Mouse (Mus musculus) brown adipose tissue, adult 24 weeks (tissue): Measurements from ENCODE around the gene Cltrn. TPM values are rescaled to one million over a fixed set of nuclear protein-coding genes. Genes with fewer than 3 reads are reported as not detected.

Experiments used
- H3K27ac ChIP-seq: fragments of 200-500 bp; replicated peaks from 2 replicates; pipeline ENCODE4 v1.5.1; 2012; ENCODE audit warnings: low read depth, mild to moderate bottlenecking, low read length
- H3K4me1 ChIP-seq: fragments of 200-500 bp; 2 replicates; pipeline ENCODE4 v1.6.1; 2012; ENCODE audit warnings: low read length, mixed read lengths; ENCODE audit not compliant: control insufficient read depth, insufficient read depth, insufficient read length
- H3K4me3 ChIP-seq: fragments of 200-500 bp; 2 replicates; pipeline ENCODE4 v1.5.1; 2012; ENCODE audit warnings: low read depth, mild to moderate bottlenecking, low read length, moderate library complexity; ENCODE audit not compliant: insufficient read depth
- polyA plus RNA-seq: library from polyadenylated mRNA; stranded (reverse); fragments of >200 nt; gene quantifications from 2 replicates; pipeline ENCODE4 v1.2.4, GENCODE M21; 2012; ENCODE audit not compliant: missing spikeins, insufficient read depth, insufficient read length

Cltrn gene
- not detected in 2 replicates for polyA plus RNA-seq

DNA sequence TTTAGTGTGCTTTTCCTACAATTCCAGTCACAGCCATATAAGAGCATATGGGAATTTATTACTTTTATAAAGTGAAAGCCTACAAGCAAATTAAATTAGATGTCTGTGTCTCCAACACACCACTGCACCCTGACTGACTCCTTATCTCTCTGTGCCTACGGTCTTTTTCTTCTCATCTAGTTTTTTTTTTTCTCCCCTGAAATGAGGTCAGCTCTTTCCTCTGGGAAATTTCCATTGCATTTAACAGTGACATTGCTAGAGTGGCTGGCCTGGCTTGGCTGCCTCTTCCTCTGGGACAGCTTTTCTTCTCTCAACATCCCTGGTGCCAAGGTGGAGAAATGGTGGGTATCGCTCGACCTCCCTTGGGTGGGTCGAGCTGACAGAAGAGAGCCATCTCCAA lies at the start of gene Cltrn:
TSS of gene Cltrn (plus strand) at position 249 of the 400 bp plus-strand sequence.
- Histone ChIP-seq H3K4me3 (no peak within 1 kb of the TSS), H3K4me1 (no peaks in the 10 kb centered on the region), H3K27ac (no peak within 1 kb of the TSS)

DNA sequence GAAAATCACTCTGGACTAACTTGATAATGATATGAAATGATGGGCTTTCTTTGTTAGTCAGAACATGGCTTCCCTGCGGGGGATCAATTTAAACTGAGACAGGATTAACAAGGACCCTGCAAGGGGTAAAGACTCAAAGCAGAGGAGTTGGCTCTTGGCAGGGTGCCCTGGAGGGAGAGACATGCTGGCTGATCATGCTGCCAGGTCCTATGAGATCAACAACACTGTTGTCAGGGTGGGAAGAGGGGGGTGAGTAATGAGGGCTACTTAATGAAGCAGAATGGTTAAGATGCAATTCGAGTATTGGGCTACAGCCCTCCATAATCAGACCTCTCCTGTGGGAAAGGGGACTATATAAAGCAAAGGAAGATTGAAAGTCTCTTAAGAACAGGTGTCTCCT lies 49.7 kb upstream of the Cltrn start:
- H3K4me1 ChIP-seq: no peaks in the 10 kb centered on the region
- H3K4me3 ChIP-seq: no peak overlapping the region
- no peak overlapping the region for H3K27ac ChIP-seq

DNA sequence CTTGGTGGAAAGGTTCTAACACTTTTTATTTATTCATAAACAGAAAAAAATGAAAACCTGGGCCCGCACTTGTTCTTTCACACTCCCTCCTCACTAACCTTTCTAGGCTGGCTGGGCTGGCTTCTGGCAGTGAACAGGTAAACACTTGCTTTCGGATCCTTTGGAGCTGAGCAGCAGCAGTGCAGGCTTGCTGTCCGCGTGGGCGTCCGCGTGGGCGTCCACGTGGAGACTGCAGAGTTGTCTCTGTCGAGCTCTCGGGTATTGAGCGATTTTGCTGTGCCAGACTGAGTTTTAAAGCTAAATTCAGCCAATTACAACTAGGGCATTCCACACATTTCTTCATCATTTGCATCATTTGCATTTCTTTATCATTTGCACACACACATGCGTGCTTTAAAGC lies 46.6 kb upstream of the Cltrn start:
- H3K27ac ChIP-seq: no peak overlapping the region
- no peak overlapping the region for H3K4me3 ChIP-seq
- H3K4me1 ChIP-seq: no peaks in the 10 kb centered on the region

DNA sequence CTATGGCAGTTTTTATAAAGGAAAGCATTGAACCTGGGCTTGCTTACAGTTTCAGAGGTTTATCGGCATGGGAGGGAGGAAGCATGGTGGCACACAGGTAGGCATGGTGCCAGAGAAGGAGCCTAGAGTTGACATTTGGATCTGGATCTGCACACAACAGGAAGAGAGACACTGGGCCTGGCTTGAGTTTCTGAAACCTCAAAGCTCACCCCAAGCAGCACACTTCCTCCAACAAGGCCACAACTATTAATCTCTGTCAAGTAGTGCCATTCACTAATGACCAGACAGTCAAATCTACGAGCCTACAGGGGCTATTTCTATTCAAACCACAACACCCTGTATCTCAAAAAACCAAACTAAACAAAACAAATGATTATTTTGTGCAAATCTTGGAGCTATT lies 41.9 kb upstream of the Cltrn start:
- Histone ChIP-seq H3K4me3 (no peak overlapping the region), H3K4me1 (no peaks in the 10 kb centered on the region), H3K27ac (no peak overlapping the region)

DNA sequence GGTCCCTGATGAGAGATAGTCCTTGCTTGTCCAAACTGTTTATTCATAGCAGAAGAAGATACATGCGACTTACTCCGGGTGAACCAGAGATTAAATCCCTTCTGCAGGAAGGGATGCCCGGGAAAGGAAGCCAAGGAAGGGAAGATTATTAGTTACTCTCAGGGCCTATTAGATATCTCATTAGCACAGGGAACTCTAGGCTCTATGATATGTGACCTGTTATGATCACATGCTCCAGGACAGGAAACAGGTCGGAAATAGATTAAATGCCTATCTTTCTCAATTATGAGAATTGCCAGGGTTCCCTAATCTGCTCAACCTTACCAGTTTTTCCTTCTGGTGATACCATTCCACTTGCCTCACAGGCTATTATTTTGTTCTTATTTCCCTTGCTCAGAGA lies 32.9 kb upstream of the Cltrn start:
- Histone ChIP-seq H3K27ac (no peak overlapping the region), H3K4me1 (no peaks in the 10 kb centered on the region), H3K4me3 (no peak overlapping the region)

DNA sequence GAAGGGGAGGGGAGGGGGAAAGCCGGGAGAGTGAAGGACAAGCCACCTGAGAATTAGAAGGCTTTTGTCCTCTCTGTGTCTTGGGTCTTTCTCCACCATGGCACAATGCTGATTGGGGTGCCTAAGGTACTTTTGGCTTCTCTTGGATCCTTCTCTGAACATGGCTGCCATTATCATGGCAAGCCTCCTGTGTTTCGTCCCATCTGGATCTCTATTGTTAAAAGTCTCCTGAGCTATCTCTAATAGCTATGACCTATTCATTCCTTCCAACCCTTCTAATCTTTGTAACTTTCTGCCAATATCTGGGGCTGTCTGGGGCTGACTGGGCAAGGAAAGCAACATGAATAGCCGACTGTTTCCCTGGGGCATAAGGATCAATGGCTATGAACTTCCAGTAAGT lies 30.1 kb upstream of the Cltrn start:
- Histone ChIP-seq H3K27ac (no peak overlapping the region), H3K4me1 (no peaks in the 10 kb centered on the region), H3K4me3 (no peak overlapping the region)

DNA sequence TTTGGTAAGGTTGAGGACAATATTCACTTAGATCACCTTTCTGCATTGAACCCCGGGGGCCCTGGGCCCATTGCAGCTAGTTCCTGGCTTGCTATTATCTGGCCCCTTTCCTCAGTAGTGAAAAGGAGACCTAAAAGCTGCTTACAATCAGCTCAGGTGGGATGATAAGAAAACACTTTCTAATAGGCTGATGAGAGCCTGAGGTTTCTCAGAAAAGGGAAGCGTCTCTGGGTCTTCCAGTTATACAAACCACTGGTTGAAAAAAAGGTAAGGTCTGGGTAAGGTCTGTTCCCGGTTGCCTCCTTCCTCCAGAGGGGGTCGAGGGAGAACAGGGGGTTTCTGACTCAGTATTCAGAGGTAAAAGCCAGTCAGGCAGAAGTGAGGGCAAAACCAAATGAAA lies 29.6 kb upstream of the Cltrn start:
- Histone ChIP-seq H3K27ac (no peak overlapping the region), H3K4me1 (no peaks in the 10 kb centered on the region), H3K4me3 (no peak overlapping the region)

DNA sequence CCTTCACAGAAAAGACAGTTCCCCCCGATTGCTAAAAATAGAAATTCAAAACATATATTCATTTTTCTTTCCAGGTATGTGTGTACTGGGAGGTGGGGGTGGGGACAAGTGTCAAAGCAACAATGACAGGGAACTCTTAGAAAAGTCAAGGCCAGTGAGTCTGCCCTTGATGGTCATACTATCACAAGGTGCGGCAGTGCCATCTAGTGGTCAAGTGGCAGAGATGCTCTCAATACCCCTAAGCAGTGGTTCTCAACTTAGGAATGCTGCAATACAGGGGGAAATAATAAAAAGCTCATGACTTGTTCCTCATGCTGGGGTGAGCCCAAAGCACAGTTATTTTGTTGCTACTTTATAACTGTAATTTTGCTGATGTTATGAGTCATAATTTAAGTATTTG lies 22.4 kb upstream of the Cltrn start:
- no peaks in the 10 kb centered on the region for H3K4me1 ChIP-seq
- no peak overlapping the region for H3K4me3 ChIP-seq
- no peak overlapping the region for H3K27ac ChIP-seq

DNA sequence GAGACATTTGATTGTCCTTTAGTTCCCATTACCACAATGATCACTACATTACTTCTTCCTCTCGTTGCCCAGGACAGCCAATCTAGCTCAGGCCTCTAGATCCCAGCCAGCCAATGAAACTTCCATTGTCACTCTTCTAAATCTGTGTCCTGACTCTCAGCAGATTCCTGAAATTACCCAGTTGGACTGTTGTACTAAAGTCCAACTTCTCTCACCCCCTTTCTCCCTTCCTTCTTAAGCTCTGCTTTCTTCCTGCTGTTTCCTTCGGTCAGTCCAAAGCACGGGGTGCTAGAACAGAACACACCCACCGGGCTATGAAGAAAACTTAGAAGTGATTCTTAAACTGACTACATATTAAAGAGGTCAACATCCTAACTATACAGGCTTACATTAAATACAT lies 19.7 kb upstream of the Cltrn start:
- H3K27ac ChIP-seq: no peak overlapping the region
- H3K4me1 ChIP-seq: no peaks in the 10 kb centered on the region
- no peak overlapping the region for H3K4me3 ChIP-seq

DNA sequence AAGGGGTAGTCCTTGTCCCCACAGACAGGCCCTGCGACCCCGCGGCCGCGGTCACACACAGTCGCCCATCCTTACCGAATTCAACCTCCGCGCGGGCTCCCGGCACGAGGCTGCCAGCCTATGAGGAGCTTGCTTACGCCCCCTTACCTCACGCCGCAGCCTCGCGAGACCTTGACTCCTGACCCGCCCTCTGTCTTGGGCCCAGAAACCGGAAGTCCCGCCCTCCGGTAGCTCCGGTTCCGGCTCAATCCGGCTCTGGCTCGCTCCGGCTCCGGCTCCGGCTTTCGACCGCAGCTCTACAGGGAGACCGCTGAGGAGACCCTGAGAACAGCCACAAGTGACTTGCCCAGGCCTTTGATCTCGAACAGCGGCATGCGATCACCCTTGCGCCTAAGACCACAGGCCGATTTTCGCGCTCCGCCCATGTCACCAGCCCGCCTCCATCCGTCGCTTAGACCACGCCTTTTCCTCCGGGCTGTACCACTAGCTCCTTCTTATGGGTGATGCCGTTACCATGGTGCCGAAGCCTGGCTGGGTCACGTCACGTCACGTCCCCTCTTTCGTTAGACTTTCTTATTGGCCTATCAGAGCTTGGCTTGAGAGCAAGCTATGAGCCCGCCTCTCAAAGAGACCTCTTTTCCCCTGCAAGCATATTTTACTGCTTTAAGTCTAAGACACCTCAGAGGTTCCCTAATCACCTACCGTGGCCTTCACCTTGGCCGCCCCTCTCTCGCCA lies 12.4 kb upstream of the Cltrn start, which contains the start of gene Siah1b:
TSS of gene Siah1b (minus strand) at position 454 of the 736 bp plus-strand sequence.
- no peaks in the 10 kb centered on the region for H3K4me1 ChIP-seq

DNA sequence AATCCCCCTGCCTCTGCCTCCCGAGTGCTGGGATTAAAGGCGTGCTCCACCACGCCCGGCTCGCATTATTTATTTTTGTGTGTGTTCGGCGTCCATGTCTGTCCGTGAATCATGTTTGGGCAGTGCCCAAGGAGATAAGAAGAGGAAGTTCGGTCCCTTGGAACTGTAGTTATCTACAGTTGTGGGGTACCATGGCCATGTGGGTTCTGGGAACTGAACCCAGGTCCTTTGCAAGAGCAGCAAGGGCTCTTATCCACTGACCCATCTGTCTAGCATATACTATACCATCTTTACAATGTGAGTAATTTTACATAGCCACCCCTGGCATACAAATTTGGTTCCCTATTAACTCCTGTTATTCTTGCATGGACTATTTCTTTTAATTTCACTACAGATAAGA lies 6.6 kb upstream of the Cltrn start:
- H3K4me1 ChIP-seq: no peaks in the 10 kb centered on the region
- H3K4me3 ChIP-seq: no peak overlapping the region

More for the DNA sequence above, 12.4 kb upstream of the Cltrn start, which contains the start of gene Siah1b:
- Histone ChIP-seq H3K27ac (peak within 1 kb of the TSS; percentile 100), H3K4me3 (peak within 1 kb of the TSS; percentile 96)

DNA sequence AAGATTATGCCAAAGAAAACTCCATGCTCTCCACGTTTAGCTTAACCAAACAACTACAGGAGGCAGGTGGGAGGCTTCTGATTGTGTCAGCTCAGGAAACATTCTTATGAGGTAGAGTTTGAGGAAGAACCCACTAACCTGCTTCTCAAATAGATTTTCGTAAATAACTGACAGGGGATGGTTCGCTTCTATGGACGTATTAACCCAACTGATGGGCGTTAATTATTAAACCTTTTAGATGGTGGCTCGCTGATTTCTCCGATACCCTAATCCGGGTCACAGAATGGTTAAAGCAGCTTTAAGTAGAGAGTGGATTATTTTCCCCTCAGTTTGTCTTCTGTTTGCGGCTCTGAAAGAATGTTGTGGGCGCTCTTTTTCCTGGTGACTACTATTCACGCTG lies 1.3 kb downstream of the Cltrn start:
- no peak overlapping the region for H3K27ac ChIP-seq
- H3K4me3 ChIP-seq: no peak overlapping the region
- H3K4me1 ChIP-seq: no peaks in the 10 kb centered on the region

More for the DNA sequence above, 6.6 kb upstream of the Cltrn start:
- no peak overlapping the region for H3K27ac ChIP-seq

DNA sequence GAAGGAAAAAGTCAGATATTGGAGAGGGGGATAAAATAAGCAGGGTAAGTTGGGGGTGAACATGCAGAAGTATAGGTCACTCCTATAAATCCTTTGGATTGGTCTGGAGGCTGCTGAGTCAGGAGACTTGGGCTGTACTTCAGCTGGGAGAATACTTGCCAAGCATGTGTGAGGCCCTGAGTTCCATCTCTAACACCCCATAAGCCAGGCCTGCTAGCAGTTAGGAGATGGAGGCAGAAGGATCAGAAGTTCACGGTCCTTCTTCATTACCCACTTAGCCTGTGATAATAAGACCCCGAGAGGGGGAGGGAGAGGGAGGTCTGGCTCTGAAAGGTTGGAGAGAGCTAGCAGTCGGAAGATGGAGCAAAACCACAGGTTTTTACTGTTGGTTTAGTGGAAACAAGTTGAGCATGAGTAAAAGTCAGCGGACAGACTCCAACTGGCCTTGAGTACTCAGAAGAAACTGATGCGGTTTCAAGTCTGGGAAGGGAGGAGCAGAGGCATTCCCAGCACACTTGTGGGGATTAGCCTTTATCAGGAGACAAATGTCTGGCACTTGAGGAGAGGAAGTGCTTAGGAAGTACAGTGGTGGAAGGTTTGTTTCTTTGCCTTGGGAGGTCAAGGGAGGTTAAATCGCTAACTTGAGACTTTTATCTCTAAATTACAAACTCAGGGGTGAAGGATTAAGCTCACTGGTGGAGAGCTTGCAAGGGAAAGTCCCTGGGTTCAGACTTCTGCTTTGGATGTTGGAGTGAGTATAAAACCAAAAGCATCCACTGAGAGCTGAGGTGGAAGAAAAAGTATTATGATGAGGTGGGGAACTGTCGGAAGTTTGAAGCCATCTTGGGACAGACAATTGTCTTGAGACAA lies 3.9 kb downstream of the Cltrn start:
- Histone ChIP-seq H3K4me3 (no peak overlapping the region), H3K27ac (no peak overlapping the region), H3K4me1 (no peaks in the 10 kb centered on the region)

DNA sequence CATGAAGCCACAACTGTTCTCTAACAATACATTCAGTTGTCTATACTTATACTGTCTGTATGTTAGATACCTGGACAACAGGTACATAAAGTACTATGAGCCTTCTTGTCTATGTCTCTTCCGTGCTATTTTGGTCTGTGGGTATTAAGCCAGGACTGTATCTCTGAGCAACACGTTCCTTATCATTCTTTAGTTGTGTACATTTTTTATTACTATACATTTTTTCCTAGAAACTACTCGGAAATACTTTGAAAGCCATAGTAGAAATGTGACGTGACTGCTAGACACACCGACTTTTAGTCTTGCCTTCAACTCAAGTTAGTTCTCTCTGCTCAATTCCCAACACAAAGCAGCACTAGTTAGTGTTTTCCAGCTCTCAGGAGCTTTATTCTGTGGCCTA lies 4.8 kb downstream of the Cltrn start:
- Histone ChIP-seq H3K4me3 (no peak overlapping the region), H3K27ac (no peak overlapping the region), H3K4me1 (no peaks in the 10 kb centered on the region)

DNA sequence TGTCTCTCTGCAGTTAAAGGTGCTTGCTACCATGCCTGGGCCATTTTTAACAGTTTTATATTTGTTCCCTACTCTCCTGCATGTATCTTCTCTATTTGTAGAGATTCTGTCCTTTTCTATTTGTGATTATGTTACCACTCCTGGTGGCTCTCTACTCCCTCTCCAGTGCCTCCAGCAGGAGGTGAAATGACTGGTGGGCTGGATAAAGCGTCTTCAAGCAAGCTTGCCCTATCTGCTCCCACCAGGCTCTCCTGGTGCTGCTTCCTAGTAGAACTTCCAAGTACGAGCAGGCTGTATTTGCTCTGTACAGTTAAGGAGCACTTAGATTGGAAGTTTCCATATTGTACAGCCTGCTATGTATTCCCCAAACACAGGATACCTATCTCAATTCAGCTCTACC lies 7.2 kb downstream of the Cltrn start:
- H3K4me3 ChIP-seq: no peak overlapping the region
- no peak overlapping the region for H3K27ac ChIP-seq
- H3K4me1 ChIP-seq: no peaks in the 10 kb centered on the region
